Mouse (Mus musculus) spleen, adult 2 months (tissue): ENCODE measurements around the gene Nfic.

Experiments used
- CTCF ChIP-seq: fragments of 200-500 bp; IDR thresholded peaks from 2 replicates; pipeline ENCODE4 v1.5.1; 2011; ENCODE audit warnings: mild to moderate bottlenecking, inconsistent platforms; ENCODE audit not compliant: insufficient read depth, insufficient read length, insufficient replicate concordance; ENCODE audit errors: extremely low read depth
- POLR2A ChIP-seq: fragments of 200-500 bp; IDR thresholded peaks from 2 replicates; pipeline ENCODE4 v1.6.1; 2011; ENCODE audit warnings: low read depth, low read length, inconsistent platforms

- no peak for TF ChIP-seq CTCF
- TF ChIP-seq POLR2A = no peak
Measured at GRCm38 (mm10) chr10:81466066-81466465, 10.6 kb upstream of the Nfic start.
